21 mouse cellular contexts compared by ENCODE assay signal in the genomic region with DNA sequence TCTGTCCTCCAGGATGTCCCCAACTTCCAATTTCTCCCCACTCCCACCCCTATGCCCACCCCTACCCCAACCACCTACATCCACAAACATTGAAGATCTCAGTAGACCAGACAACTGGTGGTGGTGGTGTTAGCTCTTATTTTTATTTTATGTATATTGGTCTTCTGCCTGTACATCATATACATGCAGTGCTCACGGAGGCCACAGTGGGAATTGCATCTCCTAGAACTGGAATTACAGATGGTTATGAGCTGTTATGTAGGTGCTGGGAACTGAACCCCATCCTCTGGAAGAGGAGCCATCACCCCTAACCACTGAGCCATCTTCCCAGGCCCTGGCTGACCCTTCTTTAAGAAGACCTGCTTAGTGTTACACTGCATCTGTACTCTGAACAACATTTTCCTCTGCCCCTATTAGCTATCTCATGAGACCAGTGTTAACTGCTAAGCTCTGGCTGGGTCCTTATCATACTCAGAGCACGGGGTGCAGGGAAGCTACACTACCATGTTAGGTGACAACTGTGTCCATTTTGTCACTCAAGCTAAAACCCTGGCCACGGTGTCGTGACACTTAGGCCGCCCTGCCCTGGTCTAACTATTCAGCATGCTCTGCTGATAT. TPM values are rescaled to one million over a fixed set of nuclear protein-coding genes. Genes with fewer than 3 reads are reported as not detected.
DNase-seq lines count a peak whose midpoint lies in the region; ATAC-seq and TF ChIP-seq lines count a peak whose summit lies in the region.
"Had no signal": no experiment of that assay in that cellular context is flagged by ENCODE, and none has a peak within 500 bp of the region (broad histone marks: within the 10 kb centered on the region; RNA-seq: fewer than 3 reads in every experiment).

No protein-coding gene starts in this region.

- H3K27me3 ChIP-seq in lung, postnatal 0 days (replicated peaks; ENCODE audit: insufficient read depth, low read length), result peaks cover under 1% of the 10 kb centered on the region; the same call in 1 of the 2 replicates
- H3K27me3 ChIP-seq in liver, embryonic 16.5 days (ENCODE audit: control insufficient read depth, insufficient read depth, low read depth, low read length), result peaks cover 14% of the 10 kb centered on the region
- peaks cover 17% of the 10 kb centered on the region for H3K27me3 ChIP-seq in kidney, embryonic 15.5 days

- no peak overlapping the region for H3K9ac ChIP-seq in lung, postnatal 0 days (replicated peaks; ENCODE audit: low read depth)
- no peak overlapping the region for H3K9ac ChIP-seq in liver, embryonic 16.5 days (ENCODE audit: low read depth, low read length)
- H3K9ac ChIP-seq in kidney, embryonic 15.5 days, result no peak overlapping the region
- H3K9ac ChIP-seq: embryonic facial prominence, embryonic 12.5 days; heart, embryonic 13.5 days had no signal

- no peak overlapping the region for H3K4me3 ChIP-seq in lung, postnatal 0 days (ENCODE audit: low read depth, low read length)
- H3K4me3 ChIP-seq in liver, embryonic 16.5 days (ENCODE audit: low read depth, low read length), result no peak overlapping the region
- H3K4me3 ChIP-seq in kidney, embryonic 15.5 days (replicated peaks), result no peak overlapping the region
- H3K4me3 ChIP-seq: embryonic facial prominence, embryonic 12.5 days; forebrain, embryonic 10.5 days; heart, embryonic 13.5 days; hindbrain, embryonic 10.5 days had no signal

- H3K4me1 ChIP-seq in lung, postnatal 0 days (ENCODE audit: insufficient read depth, low read depth, low read length), result no peaks in the 10 kb centered on the region
- peaks cover 14% of the 10 kb centered on the region for H3K4me1 ChIP-seq in liver, embryonic 16.5 days (ENCODE audit: control insufficient read depth, low read depth, low read length)
- H3K4me1 ChIP-seq in kidney, embryonic 15.5 days, result 0 out of 2 replicates have a peak, but pooled peaks cover 2% of the 10 kb centered on the region

- TF ChIP-seq EP300 in lung, postnatal 0 days (IDR thresholded peaks at IDR 0.05), result no peak

- H3K36me3 ChIP-seq in lung, postnatal 0 days (ENCODE audit: insufficient read depth, low read length), result no peaks in the 10 kb centered on the region
- no peaks in the 10 kb centered on the region for H3K36me3 ChIP-seq in liver, embryonic 16.5 days (ENCODE audit: control insufficient read depth, insufficient read depth)
- no peaks in the 10 kb centered on the region for H3K36me3 ChIP-seq in kidney, embryonic 15.5 days
- H3K36me3 ChIP-seq: embryonic facial prominence, embryonic 12.5 days; forebrain, embryonic 10.5 days; G1E; heart, embryonic 13.5 days; hindbrain, embryonic 10.5 days had no signal

- no peak overlapping the region for H3K27ac ChIP-seq in lung, postnatal 0 days (ENCODE audit: low read length)
- H3K27ac ChIP-seq in liver, embryonic 16.5 days (ENCODE audit: low read length), result peak overlapping the region; percentile 72
- no peak overlapping the region for H3K27ac ChIP-seq in kidney, embryonic 15.5 days
- H3K27ac ChIP-seq: embryonic facial prominence, embryonic 12.5 days; forebrain, embryonic 10.5 days; heart, embryonic 13.5 days; hindbrain, embryonic 10.5 days had no signal

- H3K4me2 ChIP-seq in lung, postnatal 0 days (replicated peaks; ENCODE audit: low read depth, low read length), result no peak overlapping the region
- no peak overlapping the region for H3K4me2 ChIP-seq in liver, embryonic 16.5 days (ENCODE audit: low read depth, low read length)
- H3K4me2 ChIP-seq in kidney, embryonic 15.5 days, result no peak overlapping the region
- H3K4me2 ChIP-seq: embryonic facial prominence, embryonic 12.5 days; heart, embryonic 13.5 days; midbrain, embryonic 11.5 days had no signal

- peak; percentile 27; the same call in 1 of the 2 replicates for TF ChIP-seq CTCF in lung, postnatal 0 days (IDR thresholded peaks at IDR 0.05)

- WGBS in lung, postnatal 0 days, result 80% methylated on average over 5 of the region's 5 CpGs
- 32% methylated on average over 5 of the region's 5 CpGs for WGBS in liver, embryonic 16.5 days (ENCODE audit: insufficient replicate concordance)
- whole genome bisulfite sequencing in kidney, embryonic 15.5 days, result 86% methylated on average over 5 of the region's 5 CpGs

- no peaks in the 10 kb centered on the region for H3K9me3 ChIP-seq in lung, postnatal 0 days (ENCODE audit: low read length)
- H3K9me3 ChIP-seq in liver, embryonic 16.5 days (replicated peaks; ENCODE audit: control insufficient read depth, low read length), result no peaks in the 10 kb centered on the region
- no peaks in the 10 kb centered on the region for H3K9me3 ChIP-seq in kidney, embryonic 15.5 days (replicated peaks)
- H3K9me3 ChIP-seq: embryonic facial prominence, embryonic 12.5 days; forebrain, embryonic 10.5 days; G1E; heart, embryonic 13.5 days; hindbrain, embryonic 10.5 days had no signal

- ATAC-seq in lung, postnatal 0 days, result no peak
- peak; percentile 77 for ATAC-seq in common myeloid progenitor, adult 5-6 weeks (replicated peaks; ENCODE audit: low read depth, poor library complexity, severe bottlenecking)
- ATAC-seq in liver, embryonic 16.5 days (ENCODE audit: low read depth), result peak; percentile 96
- ATAC-seq in kidney, embryonic 15.5 days (replicated peaks; ENCODE audit: low FRiP score), result no peak
- ATAC-seq: inflammation-experienced regulatory T-cells, adult 6 months had no signal

- DNase-seq in lung, postnatal 0 days (ENCODE audit: low spot score), result no peak
- DNase-seq in lung, postnatal 36 days, result no peak
- no peak for DNase-seq in adrenal gland, adult 8-10 months
- no peak for DNase-seq in adrenal gland, postnatal 25 days
- DNase-seq: adrenal gland, postnatal 36 days; cerebellum, adult 11 months; gastrocnemius, postnatal 36 days; kidney, postnatal 10 days; retina, postnatal 1 day had no signal

RNA-seq across cellular contexts. Expression of a gene that starts 6.2 kb away (rescaled TPM):
- polyA plus RNA-seq in lung, postnatal 0 days (2015; fragmentation: Nextera tagmentation; extraction: Ambion mirVana), result 10.4 and 11.6 TPM in 2 replicates
- total RNA-seq in common myeloid progenitor, adult 5-6 weeks (2017), result not detected in 2 replicates
- 0.18 and 0.35 TPM in 2 replicates for polyA plus RNA-seq in liver, embryonic 16.5 days (2015; fragmentation: Nextera tagmentation; extraction: Ambion mirVana)
- polyA plus RNA-seq in kidney, embryonic 15.5 days (2015; fragmentation: Nextera tagmentation; extraction: Ambion mirVana), result 1.8 and 2.0 TPM in 2 replicates
- under 1 TPM in 1 of 4 experiments, not detected in 3; 0.07 TPM for total RNA-seq in adrenal gland, adult 8-10 months (2022)
- not detected in 2 replicates for total RNA-seq in adrenal gland, postnatal 25 days (2021)
- total RNA-seq: adrenal gland, postnatal 36 days; gastrocnemius, postnatal 36 days; neutrophil, adult 5-6 weeks had no signal
- polyA plus RNA-seq: G1E; limb, embryonic 11.5 days had no signal

RNA-seq across cellular contexts. Expression of a gene that starts 54.5 kb away (rescaled TPM):
- polyA plus RNA-seq in lung, postnatal 0 days (2015; fragmentation: Nextera tagmentation; extraction: Ambion mirVana), result 104 and 122 TPM in 2 replicates
- 115 and 128 TPM in 2 replicates for total RNA-seq in common myeloid progenitor, adult 5-6 weeks (2017)
- polyA plus RNA-seq in liver, embryonic 16.5 days (2015; fragmentation: Nextera tagmentation; extraction: Ambion mirVana), result 88.5 and 101 TPM in 2 replicates
- polyA plus RNA-seq in kidney, embryonic 15.5 days (2015; fragmentation: Nextera tagmentation; extraction: Ambion mirVana), result 312 and 331 TPM in 2 replicates
- 10 to 100 TPM; 31.4 to 52.6 (median 43.5) TPM for total RNA-seq in adrenal gland, adult 8-10 months (2022)
- 46.9 and 50.2 TPM in 2 replicates for total RNA-seq in adrenal gland, postnatal 25 days (2021)

RNA-seq across cellular contexts. Expression of a gene that starts 55.0 kb away (rescaled TPM):
- polyA plus RNA-seq in lung, postnatal 0 days (2015; fragmentation: Nextera tagmentation; extraction: Ambion mirVana), result 14.9 and 16.6 TPM in 2 replicates
- total RNA-seq in common myeloid progenitor, adult 5-6 weeks (2017), result 14.1 and 16.4 TPM in 2 replicates
- 12.4 and 14.6 TPM in 2 replicates for polyA plus RNA-seq in liver, embryonic 16.5 days (2015; fragmentation: Nextera tagmentation; extraction: Ambion mirVana)
- 28.7 and 29.0 TPM in 2 replicates for polyA plus RNA-seq in kidney, embryonic 15.5 days (2015; fragmentation: Nextera tagmentation; extraction: Ambion mirVana)
- total RNA-seq in adrenal gland, adult 8-10 months (2022), result 10 to 100 TPM; 50.0 to 60.0 (median 55.6) TPM
- total RNA-seq in adrenal gland, postnatal 25 days (2021), result 44.5 and 48.4 TPM in 2 replicates

Comparison
In these comparisons a context has a peak if more than half of its experiments do, and no peak if none do; other contexts are left out.
1. ATAC-seq: peak in common myeloid progenitor, adult 5-6 weeks (single experiment) and liver, embryonic 16.5 days (single experiment); none in lung, postnatal 0 days (single experiment) and kidney, embryonic 15.5 days (single experiment).